Mouse (Mus musculus): ENCODE results near the gene Sdc1. TPM values are rescaled to one million over a fixed set of nuclear protein-coding genes. Genes with fewer than 3 reads are reported as not detected.

Gene Sdc1
- total RNA-seq, 2 experiments from 2014 or later: 1.4 to 1.6 TPM

- DNase-seq (ENCODE audit: low spot score in 2 of 2): no peak
- intact Hi-C loops (cut with DNase I): loop anchor here (10.0 kb wide), 1 partner anchor 225 kb away; no protein-coding TSS in a partner anchor
Observed at GRCm38 (mm10) chr12:8779851-8780250, 8.7 kb downstream of the Sdc1 start.

- intact Hi-C loops (cut with DNase I): no loop called here
Observed at GRCm38 (mm10) chr12:8781121-8781520, 10.0 kb downstream of the Sdc1 start.

GRCm38 (mm10) chr12:8781681-8782378 lies 10.7 kb downstream of the Sdc1 start:
- intact Hi-C loops (cut with DNase I): no loop called here
- no peak for DNase-seq (ENCODE audit: low spot score in 2 of 2)

More at GRCm38 (mm10) chr12:8781121-8781520, 10.0 kb downstream of the Sdc1 start:
- DNase-seq (ENCODE audit: low spot score in 2 of 2): no peak

- intact Hi-C loops (cut with DNase I): no loop called here
- DNase-seq (ENCODE audit: low spot score in 2 of 2): no peak
Observed at GRCm38 (mm10) chr12:8782565-8782964, 11.4 kb downstream of the Sdc1 start.

GRCm38 (mm10) chr12:8784189-8784588 lies 13.1 kb downstream of the Sdc1 start:
- DNase-seq (ENCODE audit: low spot score in 2 of 2): no peak
- intact Hi-C loops (cut with DNase I): no loop called here

- intact Hi-C loops (cut with DNase I): no loop called here
- no peak for DNase-seq (ENCODE audit: low spot score in 2 of 2)
Observed at GRCm38 (mm10) chr12:8786476-8786875, 15.4 kb downstream of the Sdc1 start.

GRCm38 (mm10) chr12:8786984-8787730 lies 16.0 kb downstream of the Sdc1 start:
- intact Hi-C loops (cut with DNase I): no loop called here
- DNase-seq (ENCODE audit: low spot score in 2 of 2): no peak

GRCm38 (mm10) chr12:8788469-8788868 lies 17.3 kb downstream of the Sdc1 start:
- intact Hi-C loops (cut with DNase I): no loop called here
- no peak for DNase-seq (ENCODE audit: low spot score in 2 of 2)

- intact Hi-C loops (cut with DNase I): no loop called here
- no peak for DNase-seq (ENCODE audit: low spot score in 2 of 2)
Observed at GRCm38 (mm10) chr12:8790615-8791014, 19.5 kb downstream of the Sdc1 start.

GRCm38 (mm10) chr12:8793410-8794051 lies 22.4 kb downstream of the Sdc1 start:
- no peak for DNase-seq (ENCODE audit: low spot score in 2 of 2)
- intact Hi-C loops (cut with DNase I): no loop called here

GRCm38 (mm10) chr12:8797936-8798335 lies 26.8 kb downstream of the Sdc1 start:
- DNase-seq (ENCODE audit: low spot score in 2 of 2): no peak
- intact Hi-C loops (cut with DNase I): no loop called here

- intact Hi-C loops (cut with DNase I): no loop called here
- DNase-seq (ENCODE audit: low spot score in 2 of 2): no peak
Observed at GRCm38 (mm10) chr12:8798486-8799020, 27.4 kb downstream of the Sdc1 start.

- intact Hi-C loops (cut with DNase I): no loop called here
- no peak for DNase-seq (ENCODE audit: low spot score in 2 of 2)
Observed at GRCm38 (mm10) chr12:8803421-8804076, 32.4 kb downstream of the Sdc1 start.

- intact Hi-C loops (cut with DNase I): no loop called here
- DNase-seq (ENCODE audit: low spot score in 2 of 2): no peak
Observed at GRCm38 (mm10) chr12:8804077-8804456, 32.9 kb downstream of the Sdc1 start.

- intact Hi-C loops (cut with DNase I): no loop called here
- DNase-seq (ENCODE audit: low spot score in 2 of 2): no peak
Observed at GRCm38 (mm10) chr12:8804934-8805722, 34.0 kb downstream of the Sdc1 start.

GRCm38 (mm10) chr12:8809086-8809485 lies 38.0 kb downstream of the Sdc1 start:
- intact Hi-C loops (cut with DNase I): no loop called here
- no peak for DNase-seq (ENCODE audit: low spot score in 2 of 2)

- no peak for DNase-seq (ENCODE audit: low spot score in 2 of 2)
- intact Hi-C loops (cut with DNase I): no loop called here
Observed at GRCm38 (mm10) chr12:8809626-8810025, 38.5 kb downstream of the Sdc1 start.

- intact Hi-C loops (cut with DNase I): no loop called here
- DNase-seq (ENCODE audit: low spot score in 2 of 2): no peak
Observed at GRCm38 (mm10) chr12:8810966-8811365, 39.8 kb downstream of the Sdc1 start.

- intact Hi-C loops (cut with DNase I): no loop called here
- DNase-seq (ENCODE audit: low spot score in 2 of 2): no peak
Observed at GRCm38 (mm10) chr12:8811441-8811871, 40.3 kb downstream of the Sdc1 start.
